Mouse (Mus musculus) thymus, postnatal 36 days (tissue): ENCODE measurements around the gene Rhbdf2.

ENCODE experiments used
- DNase-seq, 2 experiments: peaks; one replicate each; pipeline ENCODE4 v3.0.0; 2022; ENCODE audit warnings: mixed read lengths in 2 of 2

The Rhbdf2 gene

DNA sequence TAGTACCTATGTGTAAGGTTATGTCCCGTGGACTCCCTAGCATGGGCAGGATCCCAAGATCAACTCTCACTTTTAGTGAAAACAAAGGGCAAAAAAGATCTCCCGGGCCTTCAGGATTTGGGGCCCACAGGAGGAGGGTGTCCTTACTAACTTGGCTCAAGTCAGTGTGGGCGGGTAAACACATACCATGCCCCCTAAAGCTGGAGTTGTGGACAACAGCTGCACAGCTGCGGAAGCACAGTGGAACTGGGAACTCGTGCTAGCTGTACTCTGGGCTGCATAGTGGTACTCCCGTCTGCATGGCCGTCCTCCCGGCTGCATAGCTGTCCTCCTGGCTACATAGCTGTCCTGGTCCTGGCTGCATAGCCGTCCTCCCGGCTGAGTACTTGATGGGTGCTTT lies 31.4 kb upstream of the Rhbdf2 start:
- DNase-seq: no peak

DNA sequence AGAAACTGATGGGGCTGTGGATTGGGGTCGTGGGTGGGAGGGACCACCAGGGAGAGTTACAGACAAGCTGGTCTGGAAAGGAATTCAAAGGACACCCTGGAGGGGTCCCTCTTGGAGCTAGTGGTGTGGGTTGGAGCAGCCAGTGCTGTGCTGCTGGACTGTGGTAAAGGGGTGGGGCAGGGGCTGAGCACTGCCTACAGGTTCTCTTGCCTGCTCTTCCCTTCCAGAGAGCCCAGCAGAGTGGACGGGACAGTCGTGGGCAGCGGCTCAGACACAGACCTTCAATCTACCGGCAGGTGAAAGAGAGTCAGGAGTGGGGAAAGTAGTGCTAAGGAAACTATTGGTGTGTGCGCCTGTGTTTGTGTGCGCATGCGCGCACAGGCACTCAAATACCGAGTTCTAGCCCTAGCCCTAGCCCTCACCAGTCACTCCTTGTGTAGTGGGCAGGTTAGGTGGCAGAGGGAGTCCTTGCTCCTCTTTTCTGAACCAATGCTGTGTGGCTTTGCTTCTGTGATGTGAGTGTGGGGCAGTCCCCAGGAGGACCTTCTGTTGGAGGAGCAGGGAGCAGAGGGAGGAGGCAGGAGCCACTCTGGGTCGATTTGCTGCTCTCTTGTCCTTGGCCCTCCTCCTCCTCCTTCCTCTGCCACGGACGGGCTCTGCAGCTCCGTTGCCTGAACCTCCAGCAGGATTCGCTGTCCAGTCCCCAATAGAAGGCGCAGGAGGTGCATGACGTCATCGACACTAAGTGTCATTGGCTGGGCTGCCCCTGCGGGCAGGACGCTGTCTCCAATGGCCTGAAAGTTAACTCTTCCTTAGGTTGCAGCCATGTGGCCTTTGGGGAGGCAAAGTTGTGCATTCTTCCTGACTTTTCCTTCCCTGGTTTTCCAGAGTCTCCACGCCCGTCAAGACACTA lies 30.7 kb upstream of the Rhbdf2 start:
- DNase-seq: peak; percentile 34 to 61

DNA sequence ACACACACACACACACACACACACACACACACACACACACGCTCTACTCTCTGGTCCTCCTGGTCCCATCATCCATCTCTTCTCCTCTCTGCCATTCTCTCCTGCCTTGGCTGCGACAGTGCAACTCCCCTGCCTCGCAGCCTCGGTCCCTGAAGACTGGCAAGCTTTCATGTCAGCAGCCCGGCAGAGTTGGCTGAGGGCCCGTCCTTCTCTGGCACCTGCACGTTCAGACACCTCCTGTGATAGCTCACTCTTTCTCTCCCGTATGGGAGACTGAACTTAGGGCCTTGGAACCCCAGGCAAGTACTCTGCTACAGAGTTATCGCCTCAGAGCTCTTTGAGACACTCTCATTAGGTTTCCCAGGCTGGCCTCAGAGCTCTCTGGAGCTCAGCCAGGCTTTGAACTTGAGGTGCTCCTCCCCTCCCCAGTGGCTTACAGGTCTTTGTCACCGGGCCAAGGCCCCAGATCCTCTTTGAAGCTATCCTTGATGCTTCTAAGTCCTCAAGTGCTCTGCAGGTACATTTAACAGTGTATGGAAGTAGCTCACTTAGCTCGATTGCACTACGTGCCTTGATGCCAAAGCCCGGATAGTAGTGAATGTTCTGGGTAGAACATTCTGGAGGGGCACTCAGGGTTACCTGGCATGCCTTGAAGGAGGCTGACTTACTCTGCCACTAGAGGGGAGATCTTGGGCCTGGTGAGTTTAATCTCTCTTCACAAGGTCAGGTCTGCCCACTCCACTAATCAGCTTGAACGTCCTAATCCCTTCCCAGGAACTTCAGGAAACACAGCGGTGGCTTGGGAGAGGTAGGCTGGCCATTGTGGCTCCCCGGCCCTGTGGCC lies 29.8 kb upstream of the Rhbdf2 start:
- no peak for DNase-seq

DNA sequence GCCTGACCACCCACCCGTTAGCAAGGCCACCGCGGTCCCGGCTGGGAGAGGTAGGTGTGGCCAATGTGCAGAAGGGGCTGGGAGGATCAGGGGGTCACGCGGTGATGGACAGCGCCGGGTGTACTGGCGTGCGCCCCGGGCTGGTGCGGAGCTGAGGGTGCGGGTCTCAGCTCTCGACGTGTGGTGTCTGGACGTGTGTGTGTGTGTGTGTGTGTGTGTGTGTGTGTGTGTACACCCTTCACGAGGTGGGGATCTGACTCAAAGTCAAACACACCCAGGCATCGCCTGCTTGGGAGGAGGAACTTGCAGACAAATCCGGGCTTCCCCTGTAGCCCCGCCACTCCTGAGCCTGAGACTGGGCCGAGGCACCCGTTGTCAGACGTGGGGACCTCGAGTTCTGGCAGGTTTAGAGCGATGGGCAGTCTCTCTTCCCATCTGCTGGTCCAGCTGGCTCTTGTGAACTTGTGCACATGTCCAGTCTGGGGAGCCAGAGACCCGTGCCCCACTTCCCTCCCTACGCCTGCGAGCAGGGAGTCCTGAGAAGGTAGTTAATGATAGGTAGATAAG lies 27.5 kb upstream of the Rhbdf2 start, which contains the start of gene Cygb:
Cygb (minus strand) TSS at position 59 of the 567 bp plus-strand sequence.
- no peak for DNase-seq

DNA sequence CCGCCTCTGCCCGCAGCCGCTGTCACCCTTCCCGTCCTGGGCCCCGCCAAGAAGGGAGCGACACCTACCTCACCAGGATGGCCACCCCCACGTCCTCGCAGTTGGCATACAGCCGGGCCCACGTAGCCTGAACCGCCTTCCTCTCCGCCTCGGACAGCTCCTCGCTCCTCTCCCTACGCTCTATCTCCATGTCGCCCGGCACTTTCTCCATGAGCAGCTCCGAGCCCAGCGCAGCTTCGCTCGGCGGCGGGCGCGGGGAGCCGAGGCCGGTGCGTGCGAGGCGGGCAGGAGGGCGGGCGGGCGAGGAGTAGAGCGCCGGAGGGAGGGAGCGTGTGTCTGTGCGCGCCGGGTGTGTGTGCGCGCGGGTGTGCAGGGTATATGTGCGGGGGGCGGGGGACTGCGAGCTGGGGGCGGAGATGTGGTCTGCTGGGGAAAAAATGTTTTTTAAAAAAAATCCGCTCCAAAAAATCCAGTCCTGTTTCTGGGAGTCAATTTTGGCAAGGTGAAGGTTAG lies 26.9 kb upstream of the Rhbdf2 start:
- no peak for DNase-seq

DNA sequence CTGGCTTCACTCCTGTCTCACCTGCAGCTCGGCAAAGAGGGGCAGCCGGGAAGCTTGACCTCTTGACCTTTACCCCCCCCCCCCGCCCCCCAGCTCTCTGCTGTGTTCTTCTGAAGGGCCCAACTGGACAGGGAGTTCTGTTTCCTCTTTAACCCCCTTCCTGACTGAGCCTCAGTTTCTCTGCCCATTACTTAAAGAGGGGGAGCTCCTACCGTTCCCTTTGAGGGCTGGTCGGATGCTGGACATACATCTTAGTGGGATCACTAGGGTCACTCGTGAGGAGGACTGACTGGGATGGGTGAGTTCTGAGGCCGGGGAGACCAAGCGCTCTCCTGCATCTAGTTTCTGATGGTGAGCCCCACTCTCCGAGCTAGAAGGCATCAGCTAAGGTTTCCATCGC lies 26.4 kb upstream of the Rhbdf2 start, which contains the start of gene Prcd:
Prcd (plus strand) TSS at position 301 of the 400 bp plus-strand sequence.
- no peak for DNase-seq

DNA sequence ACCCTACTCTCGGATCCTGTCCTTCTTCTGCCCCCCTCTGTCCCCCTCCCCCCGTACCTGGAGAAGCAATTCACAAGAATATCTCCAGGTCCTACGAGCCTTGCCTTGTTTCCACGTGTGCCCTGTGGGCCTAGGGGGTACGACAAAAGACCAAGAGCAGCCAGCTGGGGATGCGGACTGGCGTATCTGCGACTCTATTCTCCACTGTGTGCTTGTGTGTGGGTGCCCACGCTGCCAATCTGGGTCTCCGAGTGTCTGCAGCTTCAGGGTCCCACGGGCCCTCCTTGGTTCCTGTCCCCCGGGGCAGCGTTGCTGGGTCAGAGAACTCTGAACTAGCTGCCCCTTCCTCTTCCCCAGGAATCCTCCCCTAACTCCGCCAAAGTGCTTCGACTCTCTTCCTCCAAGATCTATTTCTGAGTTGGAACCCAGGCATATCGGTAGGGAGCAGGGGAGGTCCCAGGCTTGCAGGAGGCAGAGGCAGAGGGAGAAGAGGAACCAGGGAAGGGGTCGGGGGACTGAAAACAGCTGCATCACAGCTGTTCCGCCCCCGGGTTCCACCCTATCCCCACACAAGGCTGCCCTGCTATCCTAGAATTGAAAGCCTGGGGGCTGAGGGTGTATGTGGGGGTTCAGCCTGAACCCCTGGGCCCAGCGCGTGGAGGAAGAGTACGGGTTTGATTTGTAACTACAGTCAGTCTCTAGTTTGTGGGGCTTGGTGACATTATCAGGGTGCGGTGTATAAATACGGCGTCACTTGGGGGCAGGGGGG lies 25.7 kb upstream of the Rhbdf2 start:
- no peak for DNase-seq

DNA sequence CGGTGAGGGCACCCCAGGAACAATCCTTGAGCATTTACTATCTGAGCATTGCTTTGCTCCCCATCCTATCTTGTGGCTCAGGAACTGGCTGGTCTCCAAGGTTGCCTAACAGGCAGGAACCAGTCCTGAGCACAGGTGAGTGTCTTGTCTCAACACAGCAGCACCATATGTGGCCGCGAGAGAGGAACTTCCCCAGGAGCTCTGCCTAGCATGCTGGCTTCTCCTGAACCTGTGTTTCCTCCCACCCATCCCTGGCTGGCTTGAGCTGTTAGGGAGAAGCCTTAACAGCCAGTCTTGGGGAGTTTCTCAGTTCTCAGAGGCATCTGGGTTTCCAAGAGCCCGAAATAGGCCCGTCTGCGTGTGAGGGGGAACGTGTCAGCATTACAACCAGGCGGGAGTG lies 24.5 kb upstream of the Rhbdf2 start:
- DNase-seq: no peak

DNA sequence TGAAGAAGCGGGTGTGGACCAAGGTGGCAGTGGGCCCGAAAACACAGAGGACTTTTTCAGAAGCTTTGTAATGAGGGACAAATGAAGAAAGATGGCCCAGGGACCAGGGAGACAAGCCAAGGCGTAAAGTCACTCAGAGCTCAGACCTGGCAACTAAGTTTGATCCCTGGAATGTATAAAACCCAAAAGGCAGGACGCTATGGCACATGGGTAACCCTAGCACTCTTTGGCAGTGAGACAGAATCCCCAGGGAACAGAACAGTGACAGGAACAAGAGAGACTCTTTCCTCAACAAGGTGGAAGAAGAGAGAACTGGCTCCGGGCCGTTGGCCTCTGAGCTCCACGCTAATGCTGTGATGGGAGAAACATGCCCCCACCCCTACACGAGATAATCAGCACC lies 24.0 kb upstream of the Rhbdf2 start:
- no peak for DNase-seq

DNA sequence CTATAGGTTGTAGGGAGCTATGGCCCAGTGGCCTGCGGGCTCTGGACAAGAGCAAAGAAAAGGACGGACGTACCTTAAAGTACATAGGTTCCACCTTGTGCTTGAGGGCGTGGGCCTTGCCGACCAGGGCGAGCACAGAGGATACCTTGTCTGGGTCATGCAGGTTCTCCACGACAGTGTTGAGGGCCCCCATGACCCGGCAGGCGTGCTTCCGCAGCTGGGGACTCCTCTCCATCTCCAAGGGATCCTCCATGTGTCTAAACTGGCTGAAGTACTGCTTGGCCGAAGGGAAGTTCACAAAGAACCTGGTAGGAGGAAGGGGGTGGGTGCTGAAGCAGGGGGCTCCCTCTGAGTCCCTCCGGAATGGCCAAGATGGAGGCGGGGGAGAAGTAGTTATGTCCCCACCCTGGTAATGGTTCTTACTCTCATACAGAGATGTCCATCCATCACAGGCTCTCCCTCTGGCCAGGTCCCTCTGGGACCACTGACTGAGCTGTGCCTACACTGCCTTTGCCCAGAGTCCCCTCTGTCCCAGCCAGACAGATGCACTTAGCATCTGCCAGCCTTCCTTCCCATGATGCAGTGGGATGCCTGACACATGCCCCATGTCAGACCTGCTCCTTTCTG lies 23.0 kb upstream of the Rhbdf2 start:
- no peak for DNase-seq

DNA sequence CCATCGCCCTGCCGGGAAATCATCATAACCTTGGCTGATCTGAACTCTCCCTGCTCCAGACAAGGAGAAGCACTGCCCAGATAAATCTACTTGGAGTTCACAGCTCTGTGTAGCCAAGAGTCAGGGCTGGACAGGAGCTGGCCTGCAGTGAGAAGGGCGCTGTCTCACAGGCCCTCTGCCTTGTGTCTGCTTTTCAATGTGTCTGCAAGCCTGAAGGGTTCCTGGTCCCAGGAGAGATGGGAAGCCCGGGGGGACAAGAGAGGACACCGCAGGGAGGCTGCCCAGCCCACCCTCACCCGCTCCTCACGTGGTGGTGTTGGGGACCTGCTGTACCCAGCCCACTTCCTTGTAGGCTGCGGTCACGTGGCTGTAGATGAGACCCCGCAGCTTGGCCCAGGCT lies 22.2 kb upstream of the Rhbdf2 start:
- no peak for DNase-seq

DNA sequence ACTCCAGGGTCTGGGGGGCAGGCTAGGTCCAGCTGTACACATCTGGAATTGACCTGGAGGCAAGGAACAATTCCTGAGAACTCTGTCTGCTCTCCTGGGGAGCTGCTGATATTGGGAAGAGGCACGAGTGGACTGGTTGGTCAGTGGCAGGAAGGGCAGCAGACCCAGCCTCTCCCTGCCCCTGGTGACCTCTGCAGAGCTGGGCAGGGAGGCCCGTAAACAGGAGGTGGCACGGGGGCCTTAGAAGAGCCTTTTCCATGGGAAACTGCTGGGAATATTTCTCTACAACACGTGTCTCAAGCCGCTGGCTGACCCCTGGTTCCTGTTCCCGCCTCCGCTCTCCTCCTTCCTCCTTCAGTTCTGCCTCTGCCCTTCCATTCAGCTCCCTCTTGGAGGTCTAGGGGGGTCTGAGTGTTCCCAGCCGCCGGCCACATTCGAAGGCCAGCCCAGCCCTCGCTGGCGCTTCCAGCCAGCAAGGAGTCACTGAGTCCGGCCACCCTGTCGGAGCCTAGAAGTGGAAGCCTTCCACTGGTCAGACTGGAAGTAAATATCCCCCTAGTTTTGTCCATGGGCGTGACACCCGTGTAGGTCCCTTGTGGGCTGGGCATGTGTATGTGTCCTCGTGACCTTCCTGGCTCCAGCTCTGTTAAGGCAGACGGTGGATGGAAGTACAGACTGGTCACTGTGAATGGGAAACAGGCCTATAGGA lies 21.5 kb upstream of the Rhbdf2 start:
- no peak for DNase-seq

DNA sequence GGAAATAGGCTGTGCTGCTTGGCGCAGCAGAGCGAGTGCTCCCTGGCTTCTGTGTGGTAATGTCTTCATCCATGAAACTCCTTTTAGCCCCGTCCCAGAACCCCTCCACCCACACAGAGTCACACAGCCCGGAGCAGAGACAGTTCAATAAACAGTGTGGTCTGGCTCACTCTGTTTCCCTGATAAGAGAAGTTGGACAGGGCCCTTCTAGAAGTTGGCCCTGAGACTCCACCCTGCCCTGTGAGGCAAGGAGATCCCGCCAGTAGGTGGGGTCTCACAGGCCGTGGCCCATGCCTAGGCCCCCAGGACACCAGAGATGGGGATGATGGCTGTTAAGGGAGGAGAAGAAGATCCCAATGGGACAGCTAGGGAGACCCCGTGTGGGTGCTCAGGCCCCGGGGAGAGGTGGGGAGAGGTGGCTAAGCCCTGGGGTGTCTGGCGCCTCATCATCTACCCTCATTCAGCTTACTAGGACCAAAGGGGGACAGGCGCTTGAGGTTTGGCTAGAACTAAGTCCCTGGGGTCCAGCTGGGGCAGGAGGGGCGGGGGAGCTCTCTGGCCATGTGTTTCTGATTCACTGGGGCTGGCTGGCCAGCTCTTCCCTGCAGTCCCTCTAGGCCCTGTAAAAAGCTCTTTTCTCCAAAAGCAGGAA lies 20.6 kb upstream of the Rhbdf2 start:
- DNase-seq: no peak

DNA sequence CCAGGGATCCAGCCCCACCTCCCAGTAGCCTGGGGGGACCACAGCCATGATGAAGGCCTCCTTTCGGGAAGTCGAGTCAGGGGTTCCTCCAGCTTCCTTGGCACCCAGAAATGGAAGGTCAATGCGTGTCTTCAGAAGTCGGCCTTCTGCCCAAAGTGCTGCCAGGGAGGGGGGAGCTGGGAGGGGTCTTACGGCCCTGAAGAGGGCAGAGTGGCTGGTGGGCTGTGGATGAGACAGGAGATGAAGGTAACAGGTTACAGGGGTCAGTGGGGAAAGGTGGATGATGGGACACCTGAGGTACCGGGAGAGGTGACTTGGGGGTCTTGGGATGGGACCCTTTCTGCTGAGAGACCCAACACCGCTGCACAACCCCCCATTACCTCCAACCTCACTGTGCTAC lies 20.0 kb upstream of the Rhbdf2 start:
- no peak for DNase-seq

DNA sequence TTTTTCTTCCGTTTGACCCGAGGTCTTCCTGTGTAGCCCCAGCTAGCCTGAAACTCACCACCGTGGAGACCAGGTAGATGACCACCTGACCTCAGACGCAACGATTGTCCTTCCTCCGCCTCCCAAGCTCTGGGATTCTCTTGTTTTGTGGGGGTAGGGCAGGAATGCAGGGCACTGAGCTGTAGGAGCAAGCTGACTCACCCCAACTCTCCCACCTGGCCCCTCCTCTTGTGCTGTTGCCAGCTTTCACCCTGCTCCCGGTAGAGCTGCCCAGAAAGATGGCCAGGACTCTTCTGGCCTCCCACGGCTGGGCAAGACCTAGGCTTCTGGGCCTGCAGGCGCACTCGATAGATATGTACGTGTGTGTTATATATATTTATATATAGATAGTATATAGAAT lies 19.3 kb upstream of the Rhbdf2 start:
- DNase-seq: no peak

DNA sequence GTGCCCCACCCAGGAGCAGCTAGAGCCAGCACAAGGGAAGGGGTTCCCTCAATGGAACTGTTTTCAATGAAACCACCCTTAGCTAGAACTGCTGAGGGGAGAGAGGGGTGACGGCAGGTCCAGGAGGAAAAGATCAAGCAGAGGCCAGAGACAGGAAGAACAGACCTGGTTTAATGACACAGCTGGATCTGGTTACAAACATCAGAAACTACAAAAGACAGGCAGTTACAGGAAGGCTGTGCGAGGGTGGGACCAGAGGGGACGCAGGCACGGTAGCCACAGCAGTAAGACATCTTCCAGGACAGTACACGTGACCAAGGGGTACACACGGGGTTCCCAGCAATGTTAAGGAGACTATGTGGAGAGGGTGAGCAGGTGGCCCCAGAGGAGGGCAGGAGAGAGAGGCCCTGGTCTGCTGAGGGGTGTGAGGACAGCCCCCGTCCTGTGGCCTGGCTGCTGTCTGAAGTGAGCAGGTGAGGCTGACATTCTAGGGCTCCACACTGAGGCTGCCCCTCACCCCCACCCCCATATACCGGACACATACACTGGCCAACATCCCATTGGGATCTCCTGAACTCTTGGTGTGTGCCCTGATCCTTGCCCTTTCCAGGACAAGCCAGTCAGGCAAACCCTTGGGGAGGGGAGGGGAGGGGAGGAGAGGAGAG lies 18.8 kb upstream of the Rhbdf2 start:
- no peak for DNase-seq

DNA sequence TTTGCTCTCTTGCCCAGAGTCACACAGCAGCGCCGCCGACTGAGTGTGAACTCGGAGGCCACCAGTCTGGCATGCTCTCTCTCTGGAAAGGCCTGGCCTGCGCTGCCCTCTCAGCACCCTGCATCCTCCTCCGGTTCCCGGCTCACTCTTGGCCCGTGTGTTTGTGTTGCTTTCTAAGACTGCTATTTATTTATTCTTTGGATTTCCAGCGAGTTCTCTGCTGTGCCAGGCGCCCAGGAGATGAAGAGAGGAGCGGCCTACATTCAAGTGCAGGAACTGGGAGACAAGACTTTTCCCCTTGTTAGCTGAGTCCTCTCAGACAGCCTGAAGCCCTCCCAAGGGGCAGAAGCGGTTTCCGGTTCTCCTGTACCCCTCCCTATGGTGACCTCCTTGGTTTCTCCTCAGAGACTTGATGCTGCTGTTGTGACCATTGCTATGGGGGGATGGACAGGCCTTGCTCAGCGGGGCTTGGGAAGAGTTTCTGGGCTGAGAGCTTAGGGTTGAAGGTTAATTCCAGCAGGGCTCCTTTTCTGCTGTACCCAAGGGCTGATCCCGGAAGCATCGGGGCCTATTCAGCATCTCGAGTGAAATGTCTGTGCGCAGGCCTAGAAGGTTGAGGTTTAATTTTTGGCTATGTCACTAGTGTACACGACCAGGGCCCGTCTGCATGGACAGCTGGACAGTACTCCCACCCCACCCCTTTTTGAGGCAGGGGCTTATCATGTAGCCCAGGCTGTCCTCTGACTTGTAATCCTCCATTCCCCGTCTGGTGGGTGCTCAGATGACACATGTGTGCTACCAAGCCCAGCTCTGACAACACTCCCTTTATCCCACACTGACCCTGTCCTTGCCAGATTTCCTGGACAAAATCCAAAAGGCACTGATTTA lies 17.6 kb upstream of the Rhbdf2 start:
- no peak for DNase-seq

DNA sequence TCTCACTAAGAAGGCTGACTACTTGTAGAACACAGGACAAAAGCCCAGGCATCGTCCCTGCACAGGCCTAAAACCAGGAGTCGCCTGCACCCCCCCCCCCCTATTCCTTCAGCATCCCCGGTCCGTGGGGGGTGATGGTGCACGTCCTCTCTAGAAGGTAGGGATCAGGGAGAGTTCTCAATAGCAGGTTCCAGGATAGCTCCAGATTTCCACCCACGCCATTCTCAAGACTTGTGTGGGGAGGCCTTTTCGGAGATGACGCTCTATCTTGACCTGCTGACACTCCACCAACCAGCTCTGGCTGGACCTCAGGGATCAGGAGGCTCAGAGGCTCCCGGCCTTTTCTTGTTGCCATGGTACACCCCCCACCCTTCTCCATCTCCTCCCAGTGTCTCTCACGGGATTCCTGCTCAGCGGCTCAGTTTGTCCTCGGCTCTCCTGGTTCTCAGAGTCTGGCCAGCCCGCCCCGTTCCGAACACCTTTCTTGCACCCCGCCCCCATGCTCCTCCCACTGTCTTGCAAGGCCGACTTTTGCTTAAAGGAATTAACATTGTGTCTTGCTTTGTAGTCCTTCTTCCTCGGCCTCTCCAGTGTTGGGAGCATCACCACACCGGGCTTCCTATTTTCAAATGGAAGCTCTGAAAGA lies 16.9 kb upstream of the Rhbdf2 start:
- DNase-seq: no peak
